Mouse (Mus musculus): ENCODE measurements at regions not wholly inside any gene's neighbourhood (a gene's known extent, or its start where the extent isn't known, plus 50 kb on each side); places are given as distances from the start of the nearest gene placed in this dataset.

DNA sequence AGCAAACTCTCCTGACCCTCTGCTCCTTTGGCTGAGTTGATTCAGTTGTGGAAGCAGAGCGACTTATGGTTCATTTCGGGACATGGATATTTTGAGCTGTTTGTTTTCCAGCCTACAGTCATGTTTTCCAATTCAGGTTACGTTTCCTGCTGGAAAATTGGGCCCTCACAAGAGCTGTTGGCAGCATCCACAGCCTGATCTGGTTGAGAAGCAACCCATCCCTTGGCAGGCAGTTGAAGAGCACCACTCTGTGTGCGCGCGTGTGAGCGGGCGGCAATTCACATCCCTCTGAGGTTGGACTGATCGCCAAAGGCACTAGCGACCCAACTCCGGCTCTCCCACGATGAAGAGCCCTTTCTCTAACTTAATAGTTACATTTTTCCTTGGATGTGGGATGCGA, 457.1 kb downstream of the Tmem38b start:
- DNase-seq (ENCODE audit: low spot score in 2 of 2): no peak

DNA sequence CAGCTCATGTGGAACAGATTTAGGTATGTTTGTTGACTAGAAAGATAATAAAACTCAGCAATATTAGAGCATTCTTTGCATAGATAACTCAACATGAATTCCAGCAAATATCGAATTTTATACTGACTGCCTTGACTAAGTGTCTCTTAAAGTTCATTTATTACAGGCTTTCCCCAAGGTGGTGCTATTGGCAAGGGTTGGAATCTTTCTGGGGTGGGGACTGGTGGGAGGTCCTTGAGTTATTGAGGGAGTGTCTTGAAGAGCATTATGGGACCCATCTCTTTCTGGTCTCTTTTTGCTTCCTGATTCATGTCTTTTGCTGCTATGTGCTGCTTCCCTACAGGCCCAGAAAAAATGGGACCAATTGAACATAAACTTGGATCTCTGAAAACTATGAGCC, 488.0 kb downstream of the Tmem38b start:
- no peak for DNase-seq (ENCODE audit: low spot score in 2 of 2)

DNA sequence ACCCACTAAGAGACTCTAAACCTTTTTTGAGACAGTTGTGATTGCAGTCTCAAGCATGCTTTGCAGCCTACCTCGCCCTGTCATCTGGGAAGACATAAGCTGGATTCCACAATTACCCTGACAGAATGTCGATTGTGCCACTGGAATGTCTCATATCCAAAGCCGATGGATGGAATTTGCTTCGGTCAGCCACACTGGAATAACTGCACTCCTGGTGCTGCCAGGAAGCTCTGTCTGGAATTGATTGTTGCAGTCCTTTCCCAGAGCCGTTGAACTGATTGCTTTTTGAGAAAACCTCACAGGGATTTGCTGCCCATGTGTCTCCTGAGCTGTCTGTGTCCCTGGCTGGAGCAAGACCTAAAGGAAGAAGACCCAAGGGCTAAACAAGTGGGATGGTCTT, 499.0 kb downstream of the Tmem38b start:
- no peak for DNase-seq (ENCODE audit: low spot score in 2 of 2)

DNA sequence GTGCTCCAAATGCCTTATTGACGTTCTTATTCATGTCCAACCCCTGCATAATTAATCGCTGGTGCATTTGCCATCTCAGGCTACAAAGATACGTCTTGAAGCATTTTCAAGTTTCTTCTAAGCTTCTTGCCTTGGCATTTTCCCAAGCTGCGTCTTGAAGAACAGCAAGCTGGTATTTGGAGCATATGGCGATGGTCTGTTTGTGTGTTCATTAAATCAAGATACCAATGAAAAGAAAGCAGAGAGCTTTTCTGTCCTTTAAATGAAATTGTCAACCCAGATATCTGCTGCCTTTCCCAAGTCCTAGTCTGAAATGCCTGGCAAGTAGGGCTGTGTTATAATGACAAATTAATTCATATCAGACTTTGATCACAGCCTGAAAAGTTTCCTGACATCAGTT, 502.4 kb downstream of the Tmem38b start:
- peak; percentile 19 to 36 for DNase-seq (ENCODE audit: low spot score in 2 of 2)

DNA sequence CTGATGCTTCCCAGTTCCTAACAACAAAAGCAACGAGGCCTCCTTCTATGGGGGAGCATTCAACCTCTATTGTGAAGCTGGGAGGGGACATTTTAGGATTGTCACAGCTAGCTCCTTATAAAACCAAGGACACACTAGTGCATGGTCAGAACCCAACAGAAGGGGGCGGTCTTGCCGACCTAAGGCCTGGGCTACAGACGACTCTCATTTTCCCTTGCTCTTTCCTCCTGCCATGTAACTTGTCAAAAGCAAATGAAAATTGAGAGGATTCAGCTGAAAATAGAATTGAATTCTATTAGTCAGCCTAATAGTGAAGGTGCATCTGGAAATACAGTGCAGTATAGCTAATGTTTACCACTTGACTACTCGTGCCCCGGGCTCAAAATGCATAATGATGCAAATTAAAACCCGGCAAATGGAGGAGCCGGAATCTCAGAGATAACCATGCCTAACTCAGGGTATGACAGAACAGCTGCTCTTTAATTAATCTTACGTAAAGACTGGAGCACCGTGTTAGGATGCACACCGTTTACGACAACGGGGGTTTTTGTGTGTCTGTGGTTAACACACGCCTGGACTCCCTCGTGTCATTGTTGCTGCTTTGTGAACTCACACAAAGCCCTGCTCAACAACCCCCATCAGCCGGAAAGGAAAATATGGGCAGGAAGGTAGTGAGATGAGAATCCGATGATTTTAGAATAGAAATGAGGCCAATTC, 503.0 kb downstream of the Tmem38b start:
- DNase-seq (ENCODE audit: low spot score in 2 of 2): peak in 1 of 2 experiments; percentile 29

DNA sequence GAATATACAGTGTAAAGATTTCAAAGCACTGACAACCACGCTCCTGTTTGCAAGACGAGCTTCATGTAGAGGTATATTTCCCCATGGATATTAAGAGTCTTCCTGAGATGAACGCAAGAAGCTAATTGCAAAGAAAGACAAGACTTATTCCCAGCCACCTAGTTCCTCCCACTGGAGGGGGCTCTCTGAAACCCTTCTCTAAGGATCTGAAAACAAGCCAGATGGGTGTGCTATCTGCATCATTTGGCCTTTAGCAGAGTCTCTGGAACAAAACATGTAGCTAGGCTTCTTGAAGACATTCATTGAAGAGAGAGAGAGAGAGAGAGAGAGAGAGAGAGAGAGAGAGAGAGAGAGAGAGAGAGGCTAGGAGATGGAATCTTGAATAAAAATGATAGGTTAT, 504.8 kb downstream of the Tmem38b start:
- DNase-seq (ENCODE audit: low spot score in 2 of 2): no peak

DNA sequence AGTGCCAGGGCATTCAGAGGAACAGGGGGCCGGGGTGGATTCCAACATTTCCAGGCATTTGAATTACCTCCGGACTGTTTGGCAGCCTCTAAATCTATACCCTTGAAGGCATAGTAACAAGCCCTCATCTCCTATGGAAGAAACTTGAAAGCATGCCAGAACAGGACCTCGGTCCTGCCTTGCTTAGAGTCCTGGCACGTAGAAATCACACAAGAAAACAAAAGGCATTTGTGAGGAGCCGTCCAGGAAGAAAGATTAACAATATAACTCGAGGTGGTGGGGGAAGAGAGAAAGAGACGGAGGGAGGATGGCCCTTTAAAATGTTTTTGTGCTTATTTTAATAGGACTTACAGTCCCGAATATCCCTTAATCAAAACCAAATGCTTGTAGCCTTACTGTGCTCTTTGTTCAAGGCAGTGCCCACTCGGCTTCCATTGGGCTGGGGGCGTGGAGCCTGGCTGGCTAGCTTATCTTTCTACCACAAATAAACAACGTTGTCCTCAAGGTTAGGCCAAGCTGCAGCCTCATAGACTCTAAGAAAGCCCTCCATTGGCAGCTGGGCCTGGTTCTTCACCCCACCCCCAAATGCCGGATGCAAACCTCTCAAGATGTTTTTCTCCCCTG, 505.9 kb downstream of the Tmem38b start:
- DNase-seq (ENCODE audit: low spot score in 2 of 2): no peak

DNA sequence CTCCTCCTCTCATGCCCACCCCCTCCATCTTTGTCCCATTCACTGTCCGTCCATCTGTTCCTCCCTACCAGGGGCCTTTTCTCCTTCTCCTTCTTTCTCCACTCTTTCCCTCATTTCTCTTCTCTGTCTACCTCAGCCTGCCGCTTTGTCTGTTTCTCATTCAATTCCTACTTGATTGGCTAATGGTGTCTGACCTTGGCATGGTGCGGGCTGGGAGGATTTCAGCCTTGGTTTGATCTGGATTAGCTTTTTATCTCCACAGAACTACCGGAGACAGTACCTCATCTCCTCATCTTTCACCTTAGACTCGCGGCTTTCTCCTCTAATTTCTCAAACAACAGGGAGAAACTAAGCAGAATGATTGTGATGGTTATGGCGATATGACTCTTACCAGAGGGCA, 506.4 kb downstream of the Tmem38b start:
- no peak for DNase-seq (ENCODE audit: low spot score in 2 of 2)

DNA sequence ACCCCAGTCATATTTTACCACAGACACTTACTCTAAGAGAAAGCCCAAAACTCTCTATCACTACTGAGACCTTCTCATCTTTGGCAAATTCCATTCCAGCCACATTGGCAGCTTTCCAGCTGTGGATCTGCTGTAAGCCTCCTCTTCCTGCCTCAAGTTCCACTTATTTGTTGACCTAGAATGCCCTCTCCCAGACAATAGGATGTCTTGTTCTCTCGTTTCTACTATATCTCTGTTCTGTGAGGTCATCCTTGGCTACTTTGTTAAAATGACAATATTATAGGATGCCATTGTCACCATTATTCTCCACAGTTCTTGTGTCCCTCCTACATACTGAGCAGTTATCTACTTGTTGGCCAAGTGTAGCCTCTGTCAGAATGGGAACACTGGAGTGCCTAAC, 512.7 kb downstream of the Tmem38b start:
- peak; percentile 17 to 27 for DNase-seq (ENCODE audit: low spot score in 2 of 2)

DNA sequence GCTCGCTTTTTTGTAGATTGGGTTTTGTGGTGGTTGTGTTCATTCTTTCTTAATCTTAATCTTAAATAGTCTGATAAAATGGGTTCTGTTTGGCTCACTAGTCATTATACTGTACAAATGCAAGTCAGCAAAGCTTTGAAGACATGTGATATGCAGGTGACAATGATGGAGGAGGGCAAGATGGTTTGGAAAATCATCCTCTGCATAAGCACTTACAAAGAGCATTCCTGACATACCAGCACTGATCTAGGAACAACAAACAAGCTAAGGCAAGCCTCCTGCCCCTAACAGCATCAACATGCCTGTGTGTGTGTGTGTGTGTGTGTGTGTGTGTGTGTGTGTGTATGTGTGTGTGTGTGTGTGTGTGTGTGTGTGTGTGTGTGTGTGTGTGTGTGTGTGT, 514.3 kb downstream of the Tmem38b start:
- DNase-seq (ENCODE audit: low spot score in 2 of 2): no peak

DNA sequence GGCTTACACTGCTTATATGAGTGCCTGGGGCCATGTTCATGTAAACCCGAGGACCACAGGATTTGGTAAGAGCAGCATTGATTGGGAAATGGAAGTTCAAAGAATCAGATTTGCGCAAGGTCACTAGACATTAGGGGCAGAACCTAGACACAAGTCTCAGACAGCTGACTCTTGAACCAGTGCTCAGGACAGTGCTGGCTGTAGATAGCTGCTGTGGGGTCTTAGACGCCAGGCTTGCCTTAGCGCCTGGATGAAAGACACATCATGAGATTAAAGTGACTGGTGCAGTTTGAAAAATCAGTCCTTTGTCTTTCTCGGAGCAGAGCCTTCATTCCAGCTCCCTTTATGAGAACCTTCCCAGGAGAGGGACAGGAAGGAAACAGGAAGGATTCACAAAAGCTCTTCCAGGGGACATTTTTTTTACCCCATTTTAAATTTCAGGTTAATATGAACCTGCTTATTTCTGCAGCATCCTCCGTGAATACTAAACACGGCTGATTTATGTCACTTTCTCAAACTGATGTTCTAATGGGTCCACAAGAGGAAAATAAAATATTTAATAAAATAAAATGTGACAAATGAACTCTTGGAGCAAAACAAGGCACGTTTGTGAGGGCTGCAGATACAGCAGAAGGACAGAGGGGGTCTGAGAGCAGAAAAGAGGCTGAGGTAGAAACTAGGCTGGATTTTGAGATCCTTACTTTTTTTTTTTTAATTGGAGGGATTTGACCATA, 528.0 kb downstream of the Tmem38b start:
- DNase-seq (ENCODE audit: low spot score in 2 of 2): no peak

DNA sequence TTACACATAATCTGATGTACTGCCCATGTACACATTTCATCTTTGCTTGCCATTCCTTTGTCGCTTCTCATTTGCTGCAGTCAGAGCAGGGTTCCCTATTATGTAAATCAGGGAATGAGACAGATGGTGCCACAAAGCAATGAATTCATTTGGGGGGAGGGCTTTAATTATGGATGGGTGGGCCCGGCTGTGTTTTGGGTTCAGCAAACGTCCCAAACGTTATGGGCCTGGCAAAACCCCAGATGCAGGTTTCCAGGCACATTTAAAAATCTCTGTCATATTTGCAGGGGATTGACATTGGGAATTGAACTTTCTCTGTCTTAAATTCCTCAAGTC, 528.5 kb downstream of the Tmem38b start:
- no peak for DNase-seq (ENCODE audit: low spot score in 2 of 2)

DNA sequence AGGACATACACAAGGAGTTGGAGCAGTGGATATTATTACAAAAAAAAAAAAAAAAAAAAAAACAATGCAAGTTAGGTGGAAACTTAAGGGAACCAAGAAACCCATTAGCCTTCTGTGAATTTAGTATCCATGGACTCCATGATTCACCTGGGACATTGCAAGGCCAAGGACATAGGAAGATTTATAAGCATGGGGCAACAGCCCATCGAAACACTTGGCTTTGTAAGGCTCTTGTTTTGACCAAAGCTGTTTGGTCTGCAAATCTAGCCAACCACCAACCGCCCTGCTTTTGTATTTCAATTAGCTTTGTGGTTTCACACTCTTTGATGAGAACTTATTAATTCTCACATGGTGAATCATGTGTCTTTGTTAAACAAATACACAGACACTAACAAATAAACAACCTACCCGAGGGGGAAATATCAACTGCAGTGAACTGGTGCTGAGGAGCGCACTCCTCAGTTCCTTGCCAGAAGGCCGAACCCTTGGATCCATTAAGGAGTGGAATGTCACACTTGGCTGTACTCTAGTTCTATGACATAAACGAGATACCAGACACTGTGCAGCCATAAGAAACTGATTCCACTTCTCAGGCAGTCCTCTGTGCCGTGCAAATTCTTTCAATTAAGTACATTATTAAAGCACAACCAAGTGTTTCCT, 529.7 kb downstream of the Tmem38b start:
- DNase-seq (ENCODE audit: low spot score in 2 of 2): no peak

DNA sequence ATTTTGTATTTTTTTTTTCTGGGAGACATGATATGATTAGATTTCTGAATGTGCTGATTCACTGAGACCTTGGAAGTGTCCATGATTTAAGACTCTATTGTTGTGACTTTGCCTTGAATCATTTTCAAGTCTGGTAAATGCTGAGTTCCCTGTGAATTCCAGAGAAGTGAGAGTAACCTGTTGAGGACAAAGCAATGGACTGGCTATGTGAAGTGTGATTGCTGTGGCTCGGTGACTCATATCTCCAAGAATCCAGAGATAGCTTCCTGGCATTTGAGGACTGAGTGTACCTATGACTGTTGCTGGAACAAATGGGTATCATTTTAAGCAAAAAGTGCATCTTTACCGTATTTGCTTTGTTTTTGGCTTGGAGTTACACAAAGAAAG, 530.2 kb downstream of the Tmem38b start:
- no peak for DNase-seq (ENCODE audit: low spot score in 2 of 2)

DNA sequence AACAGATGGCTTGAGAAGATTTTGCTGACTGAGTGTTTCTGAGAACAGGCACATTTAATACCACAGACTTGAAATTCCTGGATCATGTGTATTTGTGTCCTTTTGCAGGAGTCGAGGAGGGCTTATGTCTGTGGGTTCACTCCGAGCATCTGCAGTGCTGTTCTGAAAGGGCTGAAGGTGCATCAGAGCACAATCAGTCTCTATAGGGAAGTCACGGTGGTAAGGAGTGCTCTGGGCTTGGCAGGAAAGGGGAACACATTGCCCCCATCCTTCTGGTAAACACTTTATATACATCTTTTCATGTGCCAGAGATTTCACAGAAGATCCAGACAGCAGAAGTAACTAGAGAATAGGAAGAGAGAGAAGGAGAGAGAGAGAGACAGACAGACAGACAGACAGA, 545.1 kb downstream of the Tmem38b start:
- DNase-seq (ENCODE audit: low spot score in 2 of 2): no peak

DNA sequence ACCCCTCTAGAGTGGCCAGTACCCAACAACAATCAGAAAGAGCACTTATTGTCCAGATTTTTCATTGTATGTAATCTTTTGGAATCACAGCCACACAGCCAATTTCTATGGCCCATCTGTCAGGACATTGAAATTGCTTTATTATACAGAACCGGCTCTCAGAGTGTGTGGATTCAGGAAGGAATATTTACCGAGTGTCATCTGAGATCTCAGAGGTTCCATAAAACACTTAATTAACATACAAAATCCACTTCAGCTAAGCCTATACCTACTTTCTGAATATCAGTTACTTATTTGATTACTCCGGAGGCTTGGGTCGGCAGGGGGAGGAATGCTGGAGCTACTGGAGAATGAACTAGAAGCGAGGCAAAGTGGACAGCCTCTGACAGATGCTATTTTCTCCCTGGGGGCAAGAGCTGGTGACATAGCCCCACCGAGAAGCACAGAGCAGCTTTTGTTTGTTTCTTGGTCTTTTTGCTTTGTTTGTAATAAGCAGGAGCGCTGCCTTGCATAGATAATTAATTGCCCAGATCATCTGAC, 545.6 kb downstream of the Tmem38b start:
- peak; percentile 6 to 24 for DNase-seq (ENCODE audit: low spot score in 2 of 2)

DNA sequence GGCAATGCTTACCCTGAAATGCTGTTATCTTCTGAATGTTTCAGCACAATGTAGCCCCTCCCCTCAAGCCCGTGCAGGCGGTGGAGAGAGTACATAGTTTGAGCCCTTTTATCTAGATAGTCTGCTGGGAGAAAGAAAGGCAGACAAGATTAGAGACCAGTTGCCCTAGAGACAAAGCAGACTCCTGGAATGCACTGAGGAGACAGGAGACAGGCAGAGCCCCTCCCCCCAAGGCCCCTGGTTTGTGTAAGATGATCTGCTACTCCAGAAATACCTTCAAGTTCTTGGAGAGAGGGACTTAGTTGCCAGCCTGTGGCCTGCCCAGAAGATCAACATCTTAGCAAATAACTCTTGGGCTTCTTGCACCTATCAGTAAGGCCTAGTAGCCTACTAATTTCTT, 547.8 kb downstream of the Tmem38b start:
- no peak for DNase-seq (ENCODE audit: low spot score in 2 of 2)

DNA sequence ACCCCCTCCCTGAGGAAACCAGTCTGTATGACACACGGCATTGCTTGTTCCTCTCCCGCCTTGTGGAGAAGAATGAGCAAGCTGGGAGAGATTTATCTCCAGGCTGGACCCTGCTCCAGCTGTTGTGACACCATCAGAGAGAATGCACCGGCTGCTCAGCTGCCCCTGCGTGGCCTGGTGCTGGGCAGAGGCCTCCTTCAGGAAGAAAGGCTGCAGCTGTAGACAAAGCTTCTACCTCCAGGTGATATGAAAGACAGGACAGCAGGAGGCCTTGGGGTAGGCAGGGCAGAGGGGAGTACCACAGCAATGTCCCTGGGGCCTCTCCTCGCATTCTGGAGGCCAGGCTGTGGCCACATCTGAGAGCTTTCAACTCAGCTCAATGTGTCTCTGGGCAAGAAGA, 548.6 kb downstream of the Tmem38b start:
- DNase-seq (ENCODE audit: low spot score in 2 of 2): no peak

DNA sequence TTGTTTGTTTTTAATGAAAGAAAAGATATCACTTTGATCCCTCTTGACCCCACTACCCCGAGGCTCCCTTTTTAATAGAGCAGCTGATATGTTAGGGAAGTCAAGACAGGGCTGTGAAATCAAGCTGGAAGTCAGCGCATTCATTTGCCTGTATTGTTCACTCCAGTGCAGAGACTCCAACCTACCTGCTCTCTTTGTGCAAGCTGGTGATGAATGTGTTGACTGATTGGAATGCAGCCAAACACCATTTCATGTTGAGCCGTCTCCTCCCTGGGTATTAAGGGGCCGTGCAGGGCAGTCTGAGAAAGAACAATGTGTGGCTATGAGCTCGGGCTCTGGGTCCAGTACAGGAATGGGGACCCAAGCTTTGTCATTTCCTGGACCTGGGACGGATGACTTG, 557.4 kb upstream of the Zfp462 start:
- DNase-seq (ENCODE audit: low spot score in 2 of 2): no peak

DNA sequence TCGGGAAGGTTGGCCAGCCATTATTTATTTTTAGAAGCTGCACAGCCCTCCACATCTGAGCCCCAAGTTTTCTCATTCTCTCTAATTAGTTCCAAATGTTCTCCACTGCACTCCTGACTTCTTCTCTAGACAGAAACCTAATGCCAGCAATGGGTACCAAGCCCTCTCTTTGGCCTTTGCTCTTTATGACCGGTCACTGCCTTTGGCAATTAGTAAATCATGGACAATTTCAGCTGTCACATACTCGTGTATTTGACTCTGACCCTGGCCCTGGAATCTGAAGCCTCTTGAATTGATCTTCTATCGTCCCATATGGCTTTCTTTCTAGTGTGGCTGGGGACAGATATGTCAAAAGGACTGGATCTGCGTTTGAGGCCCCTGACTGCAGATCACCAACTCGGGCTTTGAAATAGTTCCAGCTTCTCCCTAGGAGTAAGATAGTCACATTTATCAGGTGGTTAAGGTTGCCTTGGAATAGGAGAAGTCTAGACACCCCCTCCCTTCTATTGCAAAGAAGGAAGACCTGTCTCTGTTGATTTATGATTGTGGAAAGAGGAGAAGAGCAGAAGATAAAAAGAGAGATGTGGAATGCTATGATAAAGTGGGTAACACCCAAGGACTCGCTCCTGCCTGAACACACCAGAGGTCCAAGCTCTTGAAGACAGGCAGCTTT, 553.2 kb upstream of the Zfp462 start:
- DNase-seq (ENCODE audit: low spot score in 2 of 2): no peak

DNA sequence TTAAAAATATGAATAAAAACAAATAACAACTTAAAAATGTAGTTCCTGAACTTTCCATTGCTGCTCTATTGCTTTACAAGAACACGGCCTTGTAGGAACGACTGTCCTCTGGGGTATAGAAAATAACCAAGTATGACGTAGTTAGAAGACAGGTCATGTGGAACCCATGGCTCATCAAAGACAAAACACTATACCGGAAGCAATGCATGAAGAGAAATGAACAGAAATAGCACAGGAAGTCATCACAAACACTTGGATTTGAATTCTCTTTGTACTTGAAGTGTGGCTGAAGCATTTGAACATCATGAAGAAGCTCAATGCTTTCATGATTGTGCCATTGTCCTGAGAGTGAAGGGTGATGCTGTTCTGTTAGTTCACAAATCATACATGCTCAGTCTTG, 538.7 kb upstream of the Zfp462 start:
- DNase-seq (ENCODE audit: low spot score in 2 of 2): no peak

DNA sequence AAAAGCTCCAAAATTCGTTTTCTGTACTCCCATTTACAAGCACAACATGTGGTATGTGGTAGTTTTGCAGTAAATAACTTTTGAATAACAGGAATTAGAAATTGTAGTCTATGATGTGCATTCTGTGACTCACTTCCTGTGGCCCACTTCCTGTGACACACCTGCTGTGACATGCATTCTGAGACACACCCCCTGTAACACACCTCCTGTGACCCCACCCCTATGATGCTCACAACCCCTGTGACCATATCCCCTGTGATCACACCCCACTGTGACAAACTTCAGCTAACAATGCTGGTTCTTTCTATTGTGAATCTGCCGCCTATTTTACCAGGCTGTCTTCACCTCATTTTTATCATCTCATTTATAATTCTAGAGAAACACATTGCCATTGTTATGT, 536.9 kb upstream of the Zfp462 start:
- DNase-seq (ENCODE audit: low spot score in 2 of 2): no peak
